ENCODE assay signal across 10 mouse cellular contexts in genomic region chr16:44530191-44530590, GRCm38 (mm10). TPM values are rescaled to one million over a fixed set of nuclear protein-coding genes. Genes with fewer than 3 reads are reported as not detected.
DNase-seq lines count a peak whose midpoint lies in the region; ATAC-seq lines count a peak whose summit lies in the region.
"Had no signal": no experiment of that assay in that cellular context is flagged by ENCODE, and none has a peak within 500 bp of the region (broad histone marks: within the 10 kb centered on the region; RNA-seq: fewer than 3 reads in every experiment).

No protein-coding gene starts in this region.

- ATAC-seq in lung, embryonic 16.5 days (ENCODE audit: low read depth): no peak
- no peak for ATAC-seq in hindbrain, embryonic 15.5 days (ENCODE audit: low FRiP score, low read depth)
- ATAC-seq in neural tube, embryonic 15.5 days (ENCODE audit: low FRiP score): peak; percentile 18; the same call in 1 of the 2 replicates

- no peaks in the 10 kb centered on the region for H3K36me3 ChIP-seq in lung, embryonic 16.5 days (ENCODE audit: control insufficient read depth, insufficient read depth, low read length)
- no peaks in the 10 kb centered on the region for H3K36me3 ChIP-seq in hindbrain, embryonic 15.5 days
- no peaks in the 10 kb centered on the region for H3K36me3 ChIP-seq in neural tube, embryonic 15.5 days

- H3K9me3 ChIP-seq in lung, embryonic 16.5 days (ENCODE audit: control insufficient read depth, low read length): no peaks in the 10 kb centered on the region
- no peaks in the 10 kb centered on the region for H3K9me3 ChIP-seq in hindbrain, embryonic 15.5 days
- H3K9me3 ChIP-seq in neural tube, embryonic 15.5 days (replicated peaks): no peaks in the 10 kb centered on the region

- H3K9ac ChIP-seq in lung, embryonic 16.5 days (ENCODE audit: low read length): peak overlapping the region; percentile 3; the same call in 1 of the 2 replicates
- no peak overlapping the region for H3K9ac ChIP-seq in hindbrain, embryonic 15.5 days
- peak overlapping the region; percentile 44 for H3K9ac ChIP-seq in neural tube, embryonic 15.5 days (replicated peaks)

- intact Hi-C loops in gastrocnemius, postnatal 14 days (cut with DNase I; ENCODE audit: low total_unique reads): no loop called here

- no peak overlapping the region for H3K4me3 ChIP-seq in lung, embryonic 16.5 days (ENCODE audit: low read length)
- H3K4me3 ChIP-seq in hindbrain, embryonic 15.5 days: 0 out of 2 replicates have a peak overlapping the region, but pooled peaks have one; percentile 33
- H3K4me3 ChIP-seq in neural tube, embryonic 15.5 days (replicated peaks): 0 out of 2 replicates have a peak overlapping the region, but pooled peaks have one; percentile 28

- DNase-seq in cerebellum, adult 18-20 months: peak; percentile 55 to 57
- no peak for DNase-seq in cerebellum, postnatal 4 days (ENCODE audit: low spot score in 2 of 2)
- DNase-seq in lung, postnatal 4 days: no peak
- DNase-seq in gastrocnemius, postnatal 14 days: no peak
- no peak for DNase-seq in natural killer cell, adult 2 months (ENCODE audit: low spot score in 2 of 2)
- DNase-seq: gastrocnemius, postnatal 10 days; lung, postnatal 36 days had no signal

- H3K4me2 ChIP-seq in lung, embryonic 16.5 days (ENCODE audit: low read depth, low read length): peak overlapping the region; percentile 47; the same call in 1 of the 2 replicates
- H3K4me2 ChIP-seq in hindbrain, embryonic 15.5 days: peak overlapping the region; percentile 57
- H3K4me2 ChIP-seq in neural tube, embryonic 15.5 days: peak overlapping the region; percentile 65

- no peaks in the 10 kb centered on the region for H3K27me3 ChIP-seq in lung, embryonic 16.5 days (ENCODE audit: control insufficient read depth, insufficient read depth, low read depth, low read length)
- no peaks in the 10 kb centered on the region for H3K27me3 ChIP-seq in hindbrain, embryonic 15.5 days
- no peaks in the 10 kb centered on the region for H3K27me3 ChIP-seq in neural tube, embryonic 15.5 days (replicated peaks)

- H3K27ac ChIP-seq in lung, embryonic 16.5 days (ENCODE audit: low read length): no peak overlapping the region
- H3K27ac ChIP-seq in hindbrain, embryonic 15.5 days (replicated peaks): peak overlapping the region; percentile 83
- H3K27ac ChIP-seq in neural tube, embryonic 15.5 days (replicated peaks): peak overlapping the region; percentile 76

- peaks cover 46% of the 10 kb centered on the region for H3K4me1 ChIP-seq in lung, embryonic 16.5 days (replicated peaks; ENCODE audit: control insufficient read depth, insufficient read depth, low read length)
- peaks cover 58% of the 10 kb centered on the region for H3K4me1 ChIP-seq in hindbrain, embryonic 15.5 days (replicated peaks)
- peaks cover 67% of the 10 kb centered on the region for H3K4me1 ChIP-seq in neural tube, embryonic 15.5 days

- WGBS in lung, embryonic 16.5 days: 32% methylated on average over 9 of the region's 9 CpGs
- 4% methylated on average over 9 of the region's 9 CpGs for WGBS in hindbrain, embryonic 15.5 days
- WGBS in neural tube, embryonic 15.5 days: 9% methylated on average over 9 of the region's 9 CpGs

RNA-seq across cellular contexts. Expression of gene Boc, which starts 28.5 kb away (rescaled TPM):
- polyA plus RNA-seq in lung, embryonic 16.5 days (2015; fragmentation: Nextera tagmentation; extraction: Ambion mirVana): 29.7 and 32.0 TPM in 2 replicates
- 15.8 and 19.4 TPM in 2 replicates for polyA plus RNA-seq in hindbrain, embryonic 15.5 days (2015; fragmentation: Nextera tagmentation; extraction: Ambion mirVana)
- 6.9 and 8.1 TPM in 2 replicates for polyA plus RNA-seq in neural tube, embryonic 15.5 days (2015; fragmentation: Nextera tagmentation; extraction: Ambion mirVana)
- 10 to 100 TPM in 1 of 2 experiments, 1 to 10 TPM in 1; 9.4 to 10.7 TPM for total RNA-seq in gastrocnemius, postnatal 14 days (2021)

Comparison
In these comparisons a context has a peak if more than half of its experiments do, and no peak if none do; other contexts are left out.
1. DNase-seq: peak in cerebellum, adult 18-20 months (2 of 2); none in cerebellum, postnatal 4 days (0 of 2), lung, postnatal 4 days (0 of 2), gastrocnemius, postnatal 14 days (single experiment) and natural killer cell, adult 2 months (0 of 2).
2. Peak in every context shown above with its lines, with median percentiles within 50 percentile points of each other: H3K4me2 ChIP-seq.